Mouse (Mus musculus): ENCODE results near the gene Efcab6.

GRCm38 (mm10) chr15:84086775-84087174, 21.6 kb upstream of the Efcab6 start:
- TF ChIP-seq CTCF (IDR thresholded peaks at IDR 0.05; ENCODE audit: low read depth) (no peak), EP300 (IDR thresholded peaks at IDR 0.05; ENCODE audit: low read depth) (no peak)
